Mouse (Mus musculus) heart, adult 2 months (tissue): ENCODE measurements around the gene Dpysl4. TPM values are rescaled to one million over a fixed set of nuclear protein-coding genes. Genes with fewer than 3 reads are reported as not detected.

Experiments
- DNase-seq, 2 experiments: peaks; one replicate each; pipeline ENCODE4 v3.0.0; 2021
- H3K27ac ChIP-seq: fragments of 200-600 bp; 2 replicates; pipeline ENCODE4 v1.8.1; 2022
- H3K27me3 ChIP-seq: fragments of 200-500 bp; 2 replicates; pipeline ENCODE4 v1.6.1; 2012; ENCODE audit warnings: mild to moderate bottlenecking, low read length, inconsistent platforms, mixed read lengths; ENCODE audit not compliant: control insufficient read depth, insufficient read depth
- H3K36me3 ChIP-seq: fragments of 200-500 bp; 2 replicates; pipeline ENCODE4 v1.6.1; 2012; ENCODE audit warnings: low read length, inconsistent platforms; ENCODE audit not compliant: control insufficient read depth, insufficient read depth
- H3K4me1 ChIP-seq: fragments of 200-500 bp; 2 replicates; pipeline ENCODE4 v1.6.1; 2011; ENCODE audit warnings: low read length; ENCODE audit not compliant: control insufficient read depth, insufficient read depth
- H3K4me3 ChIP-seq: fragments of 200-600 bp; 2 replicates; pipeline ENCODE4 v1.8.1; 2022
- H3K79me2 ChIP-seq: fragments of 200-500 bp; replicated peaks from 2 replicates; pipeline ENCODE4 v1.6.1; 2012; ENCODE audit warnings: mild to moderate bottlenecking, inconsistent platforms, low read length, moderate library complexity, mixed read lengths; ENCODE audit not compliant: control insufficient read depth, insufficient read depth
- H3K9ac ChIP-seq: fragments of 200-500 bp; 2 replicates; pipeline ENCODE4 v1.6.1; 2012; ENCODE audit warnings: low read depth, mild to moderate bottlenecking, control low read depth, inconsistent platforms, low read length, mixed read lengths
- CTCF ChIP-seq: fragments of 200-600 bp; IDR thresholded peaks from 2 replicates; pipeline ENCODE4 v1.8.1; 2022; ENCODE audit warnings: antibody characterized with exemption, mild to moderate bottlenecking, moderate library complexity
- EP300 ChIP-seq: fragments of 200-500 bp; IDR thresholded peaks from 2 replicates; pipeline ENCODE4 v1.6.1; 2011; ENCODE audit warnings: low read depth, low read length, control low read depth; ENCODE audit not compliant: insufficient read depth
- POLR2A ChIP-seq: fragments of 200-500 bp; IDR thresholded peaks from 2 replicates; pipeline ENCODE4 v1.6.1; 2011; ENCODE audit warnings: mild to moderate bottlenecking, low read depth, low read length, control low read depth; ENCODE audit not compliant: insufficient read depth
- WGBS: fragments of 180-500 bp; shearing (Covaris S2); methylation state at CpG from one replicate; pipeline ENCODE4 v1.1.7; 2018; 5-methylcytosine and 5-hydroxymethylcytosine counted together
- intact Hi-C: fragments of 180-260 bp; cut with DNase I; formaldehyde crosslinking; loops from one replicate; pipeline ENCODE4 v1.15.1; 2025
- long read RNA-seq: library from polyadenylated mRNA; stranded (forward); transcript quantifications from one replicate; pipeline ENCODE4 v2.0.0, GENCODE M21; 2021
- polyA plus RNA-seq: library from polyadenylated mRNA; depleted of rRNA; stranded (reverse); fragments of >200 nt; gene quantifications from 2 replicates; pipeline ENCODE4 v1.2.3, GENCODE M21; 2012; rRNA removed
- total RNA-seq, 2 experiments: library from RNA; stranded (reverse); gene quantifications; 2 replicates each; pipeline ENCODE4 v1.2.3; 2021

Dpysl4 gene
- total RNA-seq (1 to 10 TPM; 2.8 to 3.9 TPM), polyA plus RNA-seq (10.5 and 11.0 TPM in 2 replicates)
- long read RNA-seq, partial matches to known transcripts = 1 of 1 reads
- long read RNA-seq, other reads (novel, unspliced or antisense) = 0 of 1 reads

GRCm38 (mm10) chr7:139085629-139086194, at the start of gene Dpysl4:
Gene Dpysl4, plus strand, starts transcription at chr7:139086001.
- WGBS = 7% methylated on average over 32 of the region's 32 CpGs
- DNase-seq = peak in 1 of 2 experiments; percentile 48
- peak within 1 kb of the TSS; percentile 76 for H3K9ac ChIP-seq
- TF ChIP-seq POLR2A (peak; percentile 57; the same call in 1 of the 2 replicates), CTCF (no peak), EP300 (no peak)
- peak within 1 kb of the TSS; percentile 50 for H3K4me3 ChIP-seq
- no peaks in the 10 kb centered on the region for H3K79me2 ChIP-seq
- H3K27me3 ChIP-seq = no peaks in the 10 kb centered on the region
- no peaks in the 10 kb centered on the region for H3K36me3 ChIP-seq
- H3K4me1 ChIP-seq = peaks cover 3% of the 10 kb centered on the region; the same call in 1 of the 2 replicates
- intact Hi-C loops = no loop called here
- H3K27ac ChIP-seq = peak within 1 kb of the TSS; percentile 49; the same call in 1 of the 2 replicates

- no peak for DNase-seq
- Histone ChIP-seq H3K36me3 (no peaks in the 10 kb centered on the region), H3K79me2 (no peaks in the 10 kb centered on the region), H3K4me3 (no peak overlapping the region), H3K4me1 (no peaks in the 10 kb centered on the region), H3K27me3 (no peaks in the 10 kb centered on the region), H3K27ac (no peak overlapping the region), H3K9ac (no peak overlapping the region)
- 62% methylated on average over 4 of the region's 4 CpGs for WGBS
- TF ChIP-seq CTCF = 0 out of 2 replicates have a peak, but pooled peaks have one; percentile 21
- no peak for TF ChIP-seq POLR2A
- intact Hi-C loops = no loop called here
These were observed 22.4 kb upstream of the Dpysl4 start for GRCm38 (mm10) chr7:139063406-139063805.

- Histone ChIP-seq H3K4me3 (no peak overlapping the region), H3K4me1 (no peaks in the 10 kb centered on the region), H3K27ac (no peak overlapping the region), H3K36me3 (no peaks in the 10 kb centered on the region), H3K9ac (no peak overlapping the region), H3K79me2 (no peaks in the 10 kb centered on the region), H3K27me3 (no peaks in the 10 kb centered on the region)
- intact Hi-C loops = no loop called here
- peak; percentile 49 to 73 for DNase-seq
- TF ChIP-seq CTCF (peak; percentile 83), POLR2A (no peak), EP300 (0 out of 2 replicates have a peak, but pooled peaks have one; percentile 9)
- WGBS = 0% methylated on average over 2 of the region's 2 CpGs
These were observed 17.6 kb upstream of the Dpysl4 start for GRCm38 (mm10) chr7:139068182-139068623.

- H3K27ac ChIP-seq = no peak overlapping the region
- no peaks in the 10 kb centered on the region for H3K36me3 ChIP-seq
- no peaks in the 10 kb centered on the region for H3K4me1 ChIP-seq
- no peak for TF ChIP-seq POLR2A
- TF ChIP-seq CTCF = no peak
- no peak for TF ChIP-seq EP300
- H3K4me3 ChIP-seq = no peak overlapping the region
- H3K27me3 ChIP-seq = no peaks in the 10 kb centered on the region
- no peaks in the 10 kb centered on the region for H3K79me2 ChIP-seq
- no peak for DNase-seq
- intact Hi-C loops = no loop called here
- no peak overlapping the region for H3K9ac ChIP-seq
- 52% methylated on average over 6 of the region's 6 CpGs for WGBS
These were observed 11.6 kb upstream of the Dpysl4 start for GRCm38 (mm10) chr7:139074189-139074588.

- Histone ChIP-seq H3K27me3 (peaks cover 2% of the 10 kb centered on the region), H3K4me1 (no peaks in the 10 kb centered on the region), H3K36me3 (no peaks in the 10 kb centered on the region), H3K4me3 (no peak overlapping the region), H3K79me2 (no peaks in the 10 kb centered on the region), H3K27ac (no peak overlapping the region), H3K9ac (no peak overlapping the region)
- intact Hi-C loops = no loop called here
- DNase-seq = no peak
- 69% methylated on average over 14 of the region's 14 CpGs for WGBS
- TF ChIP-seq POLR2A (no peak), EP300 (no peak)
These were observed 10.6 kb upstream of the Dpysl4 start for GRCm38 (mm10) chr7:139075054-139075794.

- no peak overlapping the region for H3K27ac ChIP-seq
- intact Hi-C loops = no loop called here
These were observed 8.5 kb upstream of the Dpysl4 start for GRCm38 (mm10) chr7:139077283-139077682.

More at GRCm38 (mm10) chr7:139077283-139077682, 8.5 kb upstream of the Dpysl4 start:
- Histone ChIP-seq H3K9ac (no peak overlapping the region), H3K27me3 (peaks cover 2% of the 10 kb centered on the region), H3K4me3 (no peak overlapping the region), H3K79me2 (no peaks in the 10 kb centered on the region), H3K36me3 (no peaks in the 10 kb centered on the region), H3K4me1 (no peaks in the 10 kb centered on the region)
- 41% methylated on average over 7 of the region's 7 CpGs for WGBS
- TF ChIP-seq EP300 (no peak), POLR2A (no peak), CTCF (no peak)
- DNase-seq = no peak
